Mouse (Mus musculus) intestine, embryonic 16.5 days (tissue): Measurements from ENCODE around the gene Pxt1. TPM values are rescaled to one million over a fixed set of nuclear protein-coding genes. Genes with fewer than 3 reads are reported as not detected.

Experiments used
- ATAC-seq: fragments of 200-750 bp; cut with Nextera tagmentation; 2 replicates; pipeline ENCODE4 v1.8.0; 2017; ENCODE audit warnings: moderate TSS enrichment, moderate library complexity
- H3K27ac ChIP-seq: fragments of 300-500 bp; sonication (generic); 2 replicates; pipeline ENCODE4 v1.5.1; 2014; ENCODE audit warnings: mild to moderate bottlenecking, low read length
- H3K27me3 ChIP-seq: fragments of 300-500 bp; sonication (generic); replicated peaks from 2 replicates; pipeline ENCODE4 v1.6.1; 2014; ENCODE audit warnings: low read length, control low read depth, mixed read lengths; ENCODE audit not compliant: control insufficient read depth, insufficient read depth
- H3K36me3 ChIP-seq: fragments of 300-500 bp; sonication (generic); 2 replicates; pipeline ENCODE4 v1.6.1; 2014; ENCODE audit warnings: low read length, control low read depth; ENCODE audit not compliant: control insufficient read depth, insufficient read depth
- H3K4me1 ChIP-seq: fragments of 300-500 bp; sonication (generic); 2 replicates; pipeline ENCODE4 v1.6.1; 2014; ENCODE audit warnings: low read length, control low read depth, mixed read lengths; ENCODE audit not compliant: control insufficient read depth, insufficient read depth
- H3K4me2 ChIP-seq: fragments of 300-500 bp; sonication (generic); 2 replicates; pipeline ENCODE4 v1.6.1; 2014; ENCODE audit warnings: low read depth, low read length, control low read depth
- H3K4me3 ChIP-seq: fragments of 300-500 bp; sonication (generic); 2 replicates; pipeline ENCODE4 v1.5.1; 2014; ENCODE audit warnings: mild to moderate bottlenecking, low read length
- H3K9ac ChIP-seq: fragments of 300-500 bp; sonication (generic); 2 replicates; pipeline ENCODE4 v1.6.1; 2014; ENCODE audit warnings: low read depth, low read length
- H3K9me3 ChIP-seq: fragments of 300-500 bp; sonication (generic); 2 replicates; pipeline ENCODE4 v1.6.1; 2016; ENCODE audit warnings: low read length, control low read depth; ENCODE audit not compliant: control insufficient read depth
- WGBS: fragments of 180-500 bp; shearing (Covaris S2); extraction: QIAGEN DNeasy Blood & Tissue Kit; methylation state at CpG from one replicate; pipeline ENCODE4 v1.1.7; 2014; 5-methylcytosine and 5-hydroxymethylcytosine counted together
- polyA plus RNA-seq: library from polyadenylated mRNA; unstranded; fragments of >200 nt; fragmentation: Nextera tagmentation; extraction: Ambion mirVana; gene quantifications from 2 replicates; pipeline ENCODE4 v1.2.1, GENCODE M21; 2015

Pxt1 gene
- polyA plus RNA-seq, 1 experiment from 2014 or later = not detected

GRCm38 (mm10) chr17:28936133-28936532, 7.5 kb downstream of the Pxt1 start:
- 90% methylated on average over 7 of the region's 7 CpGs for WGBS

GRCm38 (mm10) chr17:28934120-28934916, 9.3 kb downstream of the Pxt1 start:
- Histone ChIP-seq H3K9me3 (no peaks in the 10 kb centered on the region), H3K4me2 (no peak overlapping the region), H3K27ac (no peak overlapping the region), H3K9ac (no peak overlapping the region), H3K36me3 (no peaks in the 10 kb centered on the region), H3K4me1 (peaks cover 13% of the 10 kb centered on the region), H3K4me3 (no peak overlapping the region), H3K27me3 (no peaks in the 10 kb centered on the region)
- 66% methylated on average over 19 of the region's 19 CpGs for WGBS
- no peak for ATAC-seq

More at GRCm38 (mm10) chr17:28936133-28936532, 7.5 kb downstream of the Pxt1 start:
- H3K9me3 ChIP-seq = no peaks in the 10 kb centered on the region
- no peak overlapping the region for H3K9ac ChIP-seq
- ATAC-seq = no peak
- no peaks in the 10 kb centered on the region for H3K27me3 ChIP-seq
- no peak overlapping the region for H3K27ac ChIP-seq
- H3K36me3 ChIP-seq = no peaks in the 10 kb centered on the region
- H3K4me3 ChIP-seq = no peak overlapping the region
- H3K4me1 ChIP-seq = no peaks in the 10 kb centered on the region; the same call in 1 of the 2 replicates
- H3K4me2 ChIP-seq = no peak overlapping the region

- H3K4me3 ChIP-seq = no peak overlapping the region
- H3K36me3 ChIP-seq = no peaks in the 10 kb centered on the region
- no peak overlapping the region for H3K4me2 ChIP-seq
- 82% methylated on average over 4 of the region's 4 CpGs for WGBS
- H3K27ac ChIP-seq = no peak overlapping the region
- H3K9me3 ChIP-seq = no peaks in the 10 kb centered on the region
- no peak for ATAC-seq
- no peak overlapping the region for H3K9ac ChIP-seq
- H3K4me1 ChIP-seq = peaks cover 13% of the 10 kb centered on the region
- no peaks in the 10 kb centered on the region for H3K27me3 ChIP-seq
Measured at GRCm38 (mm10) chr17:28932274-28932673, 11.4 kb downstream of the Pxt1 start.

GRCm38 (mm10) chr17:28931436-28932211, 12.0 kb downstream of the Pxt1 start:
- 87% methylated on average over 18 of the region's 18 CpGs for WGBS
- Histone ChIP-seq H3K4me2 (no peak overlapping the region), H3K36me3 (no peaks in the 10 kb centered on the region), H3K27ac (peak overlapping the region; percentile 94), H3K4me1 (peaks cover 13% of the 10 kb centered on the region), H3K9ac (no peak overlapping the region), H3K9me3 (no peaks in the 10 kb centered on the region), H3K4me3 (no peak overlapping the region), H3K27me3 (no peaks in the 10 kb centered on the region)
- no peak for ATAC-seq

- Histone ChIP-seq H3K27ac (peak overlapping the region; percentile 94), H3K9ac (peak overlapping the region; percentile 59), H3K36me3 (no peaks in the 10 kb centered on the region), H3K4me2 (peak overlapping the region; percentile 43), H3K4me1 (peaks cover 13% of the 10 kb centered on the region), H3K9me3 (no peaks in the 10 kb centered on the region), H3K4me3 (peak overlapping the region; percentile 17), H3K27me3 (no peaks in the 10 kb centered on the region)
- 12% methylated on average over 14 of the region's 14 CpGs for WGBS
- ATAC-seq = peak; percentile 95
Measured at GRCm38 (mm10) chr17:28930392-28931074, 13.1 kb downstream of the Pxt1 start.

GRCm38 (mm10) chr17:28929369-28929768, 14.3 kb downstream of the Pxt1 start:
- ATAC-seq = no peak

GRCm38 (mm10) chr17:28928004-28928403, 15.6 kb downstream of the Pxt1 start:
- Histone ChIP-seq H3K27ac (no peak overlapping the region), H3K36me3 (no peaks in the 10 kb centered on the region), H3K27me3 (no peaks in the 10 kb centered on the region), H3K4me2 (no peak overlapping the region), H3K4me1 (peaks cover 13% of the 10 kb centered on the region), H3K4me3 (no peak overlapping the region), H3K9ac (no peak overlapping the region), H3K9me3 (no peaks in the 10 kb centered on the region)
- no peak for ATAC-seq
- 75% methylated on average over 9 of the region's 9 CpGs for WGBS

More at GRCm38 (mm10) chr17:28929369-28929768, 14.3 kb downstream of the Pxt1 start:
- no peaks in the 10 kb centered on the region for H3K36me3 ChIP-seq
- peaks cover 13% of the 10 kb centered on the region for H3K4me1 ChIP-seq
- H3K4me2 ChIP-seq = no peak overlapping the region
- no peaks in the 10 kb centered on the region for H3K9me3 ChIP-seq
- H3K4me3 ChIP-seq = no peak overlapping the region
- H3K9ac ChIP-seq = no peak overlapping the region
- no peak overlapping the region for H3K27ac ChIP-seq
- H3K27me3 ChIP-seq = no peaks in the 10 kb centered on the region
- WGBS = 94% methylated on average over 4 of the region's 4 CpGs

- H3K9me3 ChIP-seq = no peaks in the 10 kb centered on the region
- ATAC-seq = no peak
- 49% methylated on average over 15 of the region's 15 CpGs for WGBS
- H3K9ac ChIP-seq = no peak overlapping the region
- peaks cover 13% of the 10 kb centered on the region for H3K4me1 ChIP-seq
- no peaks in the 10 kb centered on the region for H3K27me3 ChIP-seq
- no peak overlapping the region for H3K27ac ChIP-seq
- no peak overlapping the region for H3K4me3 ChIP-seq
- no peaks in the 10 kb centered on the region for H3K36me3 ChIP-seq
- H3K4me2 ChIP-seq = no peak overlapping the region
Measured at GRCm38 (mm10) chr17:28926866-28927635, 16.6 kb downstream of the Pxt1 start.
